Mouse (Mus musculus) heart, embryonic 11.5 days (tissue): ENCODE results near the gene Atg7. TPM values are rescaled to one million over a fixed set of nuclear protein-coding genes. Genes with fewer than 3 reads are reported as not detected.

Experiments
- ATAC-seq: fragments of 200-750 bp; cut with Nextera tagmentation; replicated peaks from 2 replicates; pipeline ENCODE4 v1.8.0; 2017; ENCODE audit warnings: moderate library complexity; ENCODE audit not compliant: insufficient number of reproducible peaks, low FRiP score, low TSS enrichment
- H3K27ac ChIP-seq: fragments of 300-500 bp; sonication (generic); 2 replicates; pipeline ENCODE4 v1.5.1; 2014; ENCODE audit warnings: mild to moderate bottlenecking, low read depth, low read length
- H3K27me3 ChIP-seq: fragments of 300-500 bp; sonication (generic); 2 replicates; pipeline ENCODE4 v1.6.1; 2014; ENCODE audit warnings: mild to moderate bottlenecking, low read length, mixed read lengths; ENCODE audit not compliant: control insufficient read depth, insufficient read depth
- H3K36me3 ChIP-seq: fragments of 300-500 bp; sonication (generic); 2 replicates; pipeline ENCODE4 v1.6.1; 2014; ENCODE audit warnings: mild to moderate bottlenecking, low read length, moderate library complexity, mixed read lengths; ENCODE audit not compliant: control insufficient read depth, insufficient read depth
- H3K4me1 ChIP-seq: fragments of 300-500 bp; sonication (generic); 2 replicates; pipeline ENCODE4 v1.6.1; 2014; ENCODE audit warnings: low read length; ENCODE audit not compliant: control insufficient read depth, insufficient read depth
- H3K4me2 ChIP-seq: fragments of 300-500 bp; sonication (generic); 2 replicates; pipeline ENCODE4 v1.6.1; 2014; ENCODE audit warnings: mild to moderate bottlenecking, moderate library complexity
- H3K4me3 ChIP-seq: fragments of 300-500 bp; sonication (generic); 2 replicates; pipeline ENCODE4 v1.5.1; 2014; ENCODE audit warnings: low read depth, low read length
- H3K9ac ChIP-seq: fragments of 300-500 bp; sonication (generic); 2 replicates; pipeline ENCODE4 v1.6.1; 2014; ENCODE audit warnings: mild to moderate bottlenecking, low read depth, low read length, moderate library complexity
- H3K9me3 ChIP-seq: fragments of 300-500 bp; sonication (generic); replicated peaks from 2 replicates; pipeline ENCODE4 v1.6.1; 2016; ENCODE audit warnings: low read length; ENCODE audit not compliant: control insufficient read depth
- WGBS: fragments of 180-500 bp; shearing (Covaris S2); extraction: QIAGEN DNeasy Blood & Tissue Kit; methylation state at CpG from one replicate; pipeline ENCODE4 v1.1.7; 2014; ENCODE audit not compliant: insufficient replicate concordance; 5-methylcytosine and 5-hydroxymethylcytosine counted together
- polyA plus RNA-seq: library from polyadenylated mRNA; unstranded; fragments of >200 nt; fragmentation: Nextera tagmentation; extraction: Ambion mirVana; gene quantifications from 2 replicates; pipeline ENCODE4 v1.2.1, GENCODE M21; 2014

Gene Atg7
- polyA plus RNA-seq, 1 experiment from 2014 or later, result 16.9 TPM

- Histone ChIP-seq H3K4me3 (no peak overlapping the region), H3K4me1 (peaks cover 30% of the 10 kb centered on the region), H3K27ac (no peak overlapping the region), H3K9ac (no peak overlapping the region), H3K36me3 (no peaks in the 10 kb centered on the region), H3K4me2 (no peak overlapping the region), H3K27me3 (no peaks in the 10 kb centered on the region), H3K9me3 (no peaks in the 10 kb centered on the region)
- ATAC-seq, result no peak
- WGBS, result 79% methylated on average over 3 of the region's 3 CpGs
Observed at GRCm38 (mm10) chr6:114831807-114832206, 188.9 kb downstream of the Atg7 start.

- ATAC-seq, result no peak
- Histone ChIP-seq H3K9me3 (no peaks in the 10 kb centered on the region), H3K9ac (no peak overlapping the region), H3K4me2 (no peak overlapping the region), H3K4me1 (peaks cover 34% of the 10 kb centered on the region), H3K36me3 (no peaks in the 10 kb centered on the region), H3K27ac (0 out of 2 replicates have a peak overlapping the region, but pooled peaks have one; percentile 24), H3K4me3 (no peak overlapping the region), H3K27me3 (no peaks in the 10 kb centered on the region)
- 54% methylated on average over 9 of the region's 9 CpGs for WGBS
Observed at GRCm38 (mm10) chr6:114833058-114833685, 190.3 kb downstream of the Atg7 start.

- H3K9me3 ChIP-seq, result no peaks in the 10 kb centered on the region
- H3K4me1 ChIP-seq, result peaks cover 37% of the 10 kb centered on the region
- no peaks in the 10 kb centered on the region for H3K36me3 ChIP-seq
- no peak overlapping the region for H3K4me2 ChIP-seq
- H3K4me3 ChIP-seq, result no peak overlapping the region
- no peaks in the 10 kb centered on the region for H3K27me3 ChIP-seq
- H3K27ac ChIP-seq, result 0 out of 2 replicates have a peak overlapping the region, but pooled peaks have one; percentile 24
- no peak; the same call in 1 of the 2 replicates for ATAC-seq
- WGBS, result 39% methylated on average over 4 of the region's 4 CpGs
- no peak overlapping the region for H3K9ac ChIP-seq
Observed at GRCm38 (mm10) chr6:114833791-114834346, 191.0 kb downstream of the Atg7 start.

- Histone ChIP-seq H3K4me1 (peaks cover 52% of the 10 kb centered on the region), H3K4me2 (no peak overlapping the region), H3K27ac (no peak overlapping the region), H3K27me3 (no peaks in the 10 kb centered on the region), H3K4me3 (no peak overlapping the region), H3K36me3 (no peaks in the 10 kb centered on the region), H3K9ac (no peak overlapping the region), H3K9me3 (no peaks in the 10 kb centered on the region)
- ATAC-seq, result no peak
- WGBS, result 79% methylated on average over 7 of the region's 7 CpGs
Observed at GRCm38 (mm10) chr6:114835344-114835743, 192.4 kb downstream of the Atg7 start.

GRCm38 (mm10) chr6:114835752-114836151 lies 192.9 kb downstream of the Atg7 start:
- H3K27ac ChIP-seq, result no peak overlapping the region
- 92% methylated on average over 1 of the region's 1 CpGs for WGBS
- H3K9ac ChIP-seq, result no peak overlapping the region
- H3K4me3 ChIP-seq, result no peak overlapping the region
- no peak overlapping the region for H3K4me2 ChIP-seq
- no peak for ATAC-seq
- no peaks in the 10 kb centered on the region for H3K36me3 ChIP-seq
- peaks cover 56% of the 10 kb centered on the region for H3K4me1 ChIP-seq
- no peaks in the 10 kb centered on the region for H3K9me3 ChIP-seq
- no peaks in the 10 kb centered on the region for H3K27me3 ChIP-seq

DNA sequence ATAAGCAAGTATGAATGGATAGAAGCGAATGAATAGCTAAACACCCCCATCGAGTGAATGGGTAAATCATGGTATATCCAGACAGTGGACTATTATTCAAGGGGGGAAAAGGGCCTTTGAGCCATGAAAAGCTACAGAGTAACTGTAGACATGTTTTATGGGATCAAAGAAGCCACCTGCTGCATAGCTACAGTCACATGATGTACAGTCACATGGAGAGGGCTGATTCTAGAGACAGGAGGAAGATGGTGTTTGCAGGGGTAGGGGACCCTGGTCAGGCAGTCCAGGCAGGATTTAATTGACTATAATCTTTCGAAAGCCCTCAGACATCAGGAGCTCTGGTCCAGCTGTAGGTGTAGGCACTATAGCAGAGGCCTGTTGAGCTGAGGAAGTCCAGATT lies 193.5 kb downstream of the Atg7 start:
- H3K36me3 ChIP-seq, result no peaks in the 10 kb centered on the region
- H3K4me1 ChIP-seq, result peaks cover 60% of the 10 kb centered on the region
- WGBS, result 78% methylated on average over 3 of the region's 3 CpGs
- no peak overlapping the region for H3K4me3 ChIP-seq
- no peaks in the 10 kb centered on the region for H3K27me3 ChIP-seq
- H3K9me3 ChIP-seq, result no peaks in the 10 kb centered on the region
- H3K4me2 ChIP-seq, result no peak overlapping the region
- H3K9ac ChIP-seq, result no peak overlapping the region
- no peak for ATAC-seq
- H3K27ac ChIP-seq, result 0 out of 2 replicates have a peak overlapping the region, but pooled peaks have one; percentile 47

- 0 out of 2 replicates have a peak, but pooled peaks cover 2% of the 10 kb centered on the region for H3K9me3 ChIP-seq
- no peak for ATAC-seq
- H3K36me3 ChIP-seq, result no peaks in the 10 kb centered on the region
- H3K4me2 ChIP-seq, result no peak overlapping the region
- H3K4me1 ChIP-seq, result peaks cover 39% of the 10 kb centered on the region
- H3K9ac ChIP-seq, result no peak overlapping the region
- no peak overlapping the region for H3K27ac ChIP-seq
- H3K4me3 ChIP-seq, result no peak overlapping the region
- H3K27me3 ChIP-seq, result no peaks in the 10 kb centered on the region
- WGBS, result 35% methylated on average over 4 of the region's 4 CpGs
Observed at GRCm38 (mm10) chr6:114838872-114839271, 196.0 kb downstream of the Atg7 start.

DNA sequence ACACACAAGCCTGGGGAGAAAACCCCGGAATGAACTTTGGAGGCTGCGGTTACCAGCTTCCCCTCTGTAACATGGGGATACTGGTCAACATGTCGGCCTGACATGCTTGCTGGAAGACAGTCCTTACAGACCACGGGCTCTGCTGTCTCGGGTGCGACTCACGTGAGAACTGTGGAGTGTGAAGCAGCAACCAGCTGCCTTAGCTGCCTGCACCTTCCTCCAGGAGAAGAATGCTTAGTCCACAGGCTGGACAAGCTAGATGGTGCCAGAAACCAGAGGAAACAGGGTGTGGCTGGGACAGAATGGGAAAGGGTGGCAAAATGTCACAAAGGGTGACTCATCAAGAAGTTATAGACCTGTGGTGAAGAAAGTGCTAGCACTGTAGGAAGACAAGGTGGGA lies 197.1 kb downstream of the Atg7 start:
- no peak for ATAC-seq
- Histone ChIP-seq H3K36me3 (no peaks in the 10 kb centered on the region), H3K9me3 (0 out of 2 replicates have a peak, but pooled peaks cover 2% of the 10 kb centered on the region), H3K4me2 (no peak overlapping the region), H3K27ac (no peak overlapping the region), H3K9ac (no peak overlapping the region), H3K27me3 (no peaks in the 10 kb centered on the region), H3K4me3 (no peak overlapping the region), H3K4me1 (peaks cover 34% of the 10 kb centered on the region)
- WGBS, result 85% methylated on average over 7 of the region's 7 CpGs

DNA sequence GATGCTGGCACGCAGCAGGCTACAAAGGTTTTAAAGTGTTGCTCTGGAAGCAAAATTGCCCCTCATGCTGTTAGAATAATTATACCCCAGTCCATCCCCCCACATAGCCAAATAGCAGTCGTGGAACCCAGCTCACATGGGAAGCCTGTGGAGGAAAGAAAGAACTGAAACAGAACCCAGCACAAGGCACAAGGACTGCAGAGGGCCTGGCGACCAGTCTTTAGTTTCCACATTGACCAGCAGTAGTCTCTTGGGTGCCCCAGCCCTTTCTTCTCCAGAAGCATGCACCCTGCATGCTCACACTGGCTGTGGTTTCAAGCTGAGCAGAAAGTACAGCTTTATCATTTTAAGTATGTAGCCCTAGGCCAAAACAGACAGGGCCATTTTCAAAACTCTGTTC lies 199.2 kb downstream of the Atg7 start:
- no peak overlapping the region for H3K9ac ChIP-seq
- H3K4me2 ChIP-seq, result no peak overlapping the region
- H3K27ac ChIP-seq, result no peak overlapping the region
- WGBS, result 76% methylated on average over 3 of the region's 3 CpGs
- H3K27me3 ChIP-seq, result no peaks in the 10 kb centered on the region
- no peak for ATAC-seq
- H3K9me3 ChIP-seq, result 0 out of 2 replicates have a peak, but pooled peaks cover 2% of the 10 kb centered on the region
- no peaks in the 10 kb centered on the region for H3K36me3 ChIP-seq
- H3K4me1 ChIP-seq, result peaks cover 39% of the 10 kb centered on the region
- no peak overlapping the region for H3K4me3 ChIP-seq
